Mouse (Mus musculus): Measurements from ENCODE around the gene Cnih2. TPM values are rescaled to one million over a fixed set of nuclear protein-coding genes. Genes with fewer than 3 reads are reported as not detected.

The Cnih2 gene
- polyA plus RNA-seq, 1 experiment from 2014 or later, result 22.9 TPM

- no peak overlapping the region for H3K4me2 ChIP-seq (ENCODE audit: low read length)
- H3K27ac ChIP-seq (ENCODE audit: low read depth), result no peak overlapping the region
- no peaks in the 10 kb centered on the region for H3K9me3 ChIP-seq (ENCODE audit: control insufficient read depth, low read length)
- H3K4me1 ChIP-seq (replicated peaks; ENCODE audit: control insufficient read depth, insufficient read depth, low read length), result peaks cover 9% of the 10 kb centered on the region
- no peak overlapping the region for H3K9ac ChIP-seq (ENCODE audit: low read length)
- WGBS, result 90% methylated on average over 6 of the region's 6 CpGs
- DNase-seq (ENCODE audit: low spot score), result no peak
- H3K27me3 ChIP-seq (replicated peaks; ENCODE audit: control insufficient read depth, insufficient read depth, low read length), result peaks cover 23% of the 10 kb centered on the region
- no peak for ATAC-seq (replicated peaks; ENCODE audit: low FRiP score, low TSS enrichment, low read depth)
- peaks cover 37% of the 10 kb centered on the region for H3K36me3 ChIP-seq (ENCODE audit: control insufficient read depth, insufficient read depth, low read length)
- no peak overlapping the region for H3K4me3 ChIP-seq (ENCODE audit: low read depth, low read length)
Observed at GRCm38 (mm10) chr19:5049325-5049724, 49.0 kb downstream of the Cnih2 start.

DNA sequence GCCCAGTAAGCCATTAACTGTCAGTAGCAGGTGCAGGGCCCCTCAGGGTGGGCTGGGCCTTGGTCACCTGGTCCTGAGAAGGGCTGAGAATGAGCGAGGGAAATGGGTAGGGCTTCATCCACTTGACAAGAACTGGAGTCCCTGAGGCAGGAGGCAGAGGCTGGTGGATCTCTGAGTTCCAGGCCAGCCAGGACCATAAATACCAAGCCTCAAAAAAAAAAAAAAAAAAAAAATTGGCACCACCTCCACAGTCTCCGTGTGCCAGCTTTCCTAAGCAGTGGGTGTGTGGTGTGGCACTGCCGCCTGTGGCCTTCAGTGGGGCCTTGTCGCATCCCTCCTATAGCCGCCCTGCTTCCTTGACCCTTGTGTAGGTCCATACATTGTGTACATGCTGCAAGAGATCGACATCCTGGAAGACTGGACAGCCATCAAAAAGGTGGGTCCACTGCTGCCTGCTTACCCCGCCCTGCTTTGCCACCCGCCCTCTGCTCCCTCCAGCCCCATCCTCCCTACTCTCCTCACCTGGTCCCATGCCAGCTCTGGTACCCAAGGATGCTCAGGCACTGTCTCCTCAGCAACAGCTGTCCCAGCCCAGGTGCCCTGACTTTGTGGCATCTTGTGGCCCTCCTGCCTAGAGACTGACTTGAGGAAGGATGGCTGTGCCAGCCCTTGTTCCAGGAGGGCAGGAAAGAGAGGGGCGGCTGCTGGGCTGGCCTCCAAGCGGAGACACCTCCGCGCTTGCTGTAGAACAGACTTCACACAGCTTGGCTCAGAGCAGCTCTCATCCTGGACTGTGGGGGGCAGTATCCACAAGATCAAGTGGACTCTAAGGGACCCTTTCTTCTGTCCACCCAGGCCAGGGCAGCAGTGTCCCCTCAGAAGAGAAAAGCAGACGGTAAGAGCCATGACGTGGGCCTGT is 49.9 kb downstream of the Cnih2 start:
- Histone ChIP-seq H3K9ac (ENCODE audit: low read length) (no peak overlapping the region), H3K4me2 (ENCODE audit: low read length) (no peak overlapping the region), H3K27me3 (replicated peaks; ENCODE audit: control insufficient read depth, insufficient read depth, low read length) (peaks cover 23% of the 10 kb centered on the region), H3K27ac (ENCODE audit: low read depth) (no peak overlapping the region), H3K9me3 (ENCODE audit: control insufficient read depth, low read length) (no peaks in the 10 kb centered on the region), H3K36me3 (ENCODE audit: control insufficient read depth, insufficient read depth, low read length) (peaks cover 43% of the 10 kb centered on the region), H3K4me1 (replicated peaks; ENCODE audit: control insufficient read depth, insufficient read depth, low read length) (peaks cover 9% of the 10 kb centered on the region), H3K4me3 (ENCODE audit: low read depth, low read length) (no peak overlapping the region)
- ATAC-seq (replicated peaks; ENCODE audit: low FRiP score, low TSS enrichment, low read depth), result no peak
- 84% methylated on average over 14 of the region's 14 CpGs for WGBS
- DNase-seq (ENCODE audit: low spot score), result no peak

GRCm38 (mm10) chr19:5045531-5045930 is 52.8 kb downstream of the Cnih2 start:
- H3K36me3 ChIP-seq (ENCODE audit: control insufficient read depth, insufficient read depth, low read length), result peaks cover 43% of the 10 kb centered on the region
- 0 out of 2 replicates have a peak, but pooled peaks cover 1% of the 10 kb centered on the region for H3K27me3 ChIP-seq (replicated peaks; ENCODE audit: control insufficient read depth, insufficient read depth, low read length)
- DNase-seq (ENCODE audit: low spot score) (no peak), ATAC-seq (replicated peaks; ENCODE audit: low FRiP score, low TSS enrichment, low read depth) (no peak)
- H3K4me1 ChIP-seq (replicated peaks; ENCODE audit: control insufficient read depth, insufficient read depth, low read length), result peaks cover 11% of the 10 kb centered on the region
- H3K4me2 ChIP-seq (ENCODE audit: low read length), result no peak overlapping the region
- H3K9ac ChIP-seq (ENCODE audit: low read length), result no peak overlapping the region
- H3K4me3 ChIP-seq (ENCODE audit: low read depth, low read length), result no peak overlapping the region
- WGBS, result 85% methylated on average over 4 of the region's 4 CpGs
- H3K27ac ChIP-seq (ENCODE audit: low read depth), result no peak overlapping the region
- no peaks in the 10 kb centered on the region for H3K9me3 ChIP-seq (ENCODE audit: control insufficient read depth, low read length)

Other genes starting within 250 kb of the Cnih2 start
- gene Ctsf, start 243.4 kb downstream of the Cnih2 start, polyA plus RNA-seq (2014; fragmentation: Nextera tagmentation; extraction: Ambion mirVana), result 24.0 and 24.9 TPM in 2 replicates
- gene Actn3, start 220.6 kb downstream of the Cnih2 start, polyA plus RNA-seq (2014; fragmentation: Nextera tagmentation; extraction: Ambion mirVana), result 0.87 and 1.4 TPM in 2 replicates
- gene Zdhhc24, start 219.9 kb downstream of the Cnih2 start, polyA plus RNA-seq (2014; fragmentation: Nextera tagmentation; extraction: Ambion mirVana), result 9.7 and 10.9 TPM in 2 replicates
- 3.2 and 5.2 TPM in 2 replicates for gene Bbs1, start 191.9 kb downstream of the Cnih2 start, polyA plus RNA-seq (2014; fragmentation: Nextera tagmentation; extraction: Ambion mirVana)
- gene Dpp3, start 170.2 kb downstream of the Cnih2 start, polyA plus RNA-seq (2014; fragmentation: Nextera tagmentation; extraction: Ambion mirVana), result 109 and 116 TPM in 2 replicates
- gene Peli3, start 155.4 kb downstream of the Cnih2 start, polyA plus RNA-seq (2014; fragmentation: Nextera tagmentation; extraction: Ambion mirVana), result 2.2 and 2.5 TPM in 2 replicates
- gene Mrpl11, start 136.4 kb downstream of the Cnih2 start, polyA plus RNA-seq (2014; fragmentation: Nextera tagmentation; extraction: Ambion mirVana), result 119 and 127 TPM in 2 replicates
- gene Npas4, start 108.2 kb downstream of the Cnih2 start, polyA plus RNA-seq (2014; fragmentation: Nextera tagmentation; extraction: Ambion mirVana), result 0.31 and 0.42 TPM in 2 replicates
- 6.8 and 7.0 TPM in 2 replicates for gene Slc29a2, start 74.7 kb downstream of the Cnih2 start, polyA plus RNA-seq (2014; fragmentation: Nextera tagmentation; extraction: Ambion mirVana)
- gene B4gat1, start 59.7 kb downstream of the Cnih2 start, polyA plus RNA-seq (2014; fragmentation: Nextera tagmentation; extraction: Ambion mirVana), result 39.1 and 45.2 TPM in 2 replicates
- 1.1 and 1.6 TPM in 2 replicates for gene AC124502.3, start 59.6 kb downstream of the Cnih2 start, polyA plus RNA-seq (2014; fragmentation: Nextera tagmentation; extraction: Ambion mirVana)
- gene Brms1, start 57.2 kb downstream of the Cnih2 start, polyA plus RNA-seq (2014; fragmentation: Nextera tagmentation; extraction: Ambion mirVana), result 49.6 and 50.8 TPM in 2 replicates
- 2.6 and 3.8 TPM in 2 replicates for gene Rin1, start 48.0 kb downstream of the Cnih2 start, polyA plus RNA-seq (2014; fragmentation: Nextera tagmentation; extraction: Ambion mirVana)
- 69.8 and 70.2 TPM in 2 replicates for gene Cd248, start 30.4 kb downstream of the Cnih2 start, polyA plus RNA-seq (2014; fragmentation: Nextera tagmentation; extraction: Ambion mirVana)
- 7.1 and 8.2 TPM in 2 replicates for gene Tmem151a, start 13.0 kb downstream of the Cnih2 start, polyA plus RNA-seq (2014; fragmentation: Nextera tagmentation; extraction: Ambion mirVana)
- gene Yif1a, start 10.0 kb downstream of the Cnih2 start, polyA plus RNA-seq (2014; fragmentation: Nextera tagmentation; extraction: Ambion mirVana), result 111 and 114 TPM in 2 replicates
- gene Rab1b, start 8.6 kb upstream of the Cnih2 start, polyA plus RNA-seq (2014; fragmentation: Nextera tagmentation; extraction: Ambion mirVana), result 246 and 252 TPM in 2 replicates
- 16.8 and 19.0 TPM in 2 replicates for gene Klc2, start 20.0 kb upstream of the Cnih2 start, polyA plus RNA-seq (2014; fragmentation: Nextera tagmentation; extraction: Ambion mirVana)
- 22.9 and 23.4 TPM in 2 replicates for gene Pacs1, start 174.6 kb upstream of the Cnih2 start, polyA plus RNA-seq (2014; fragmentation: Nextera tagmentation; extraction: Ambion mirVana)
- gene Sf3b2, start 196.9 kb upstream of the Cnih2 start, polyA plus RNA-seq (2014; fragmentation: Nextera tagmentation; extraction: Ambion mirVana), result 321 and 334 TPM in 2 replicates
- gene Gal3st3, start 199.8 kb upstream of the Cnih2 start, polyA plus RNA-seq (2014; fragmentation: Nextera tagmentation; extraction: Ambion mirVana), result 2.9 and 3.3 TPM in 2 replicates
- not detected in 2 replicates for gene Catsper1, start 237.2 kb upstream of the Cnih2 start, polyA plus RNA-seq (2014; fragmentation: Nextera tagmentation; extraction: Ambion mirVana)

All from intestine, embryonic 14.5 days (tissue).